Mouse (Mus musculus): ENCODE data around the gene Syt3. TPM values are rescaled to one million over a fixed set of nuclear protein-coding genes. Genes with fewer than 3 reads are reported as not detected.
A peak's percentile ranks its signal among the peaks of the same experiment; 100 is the strongest.

Syt3 gene
- polyA plus RNA-seq, 1 experiment from 2014 or later = 3.5 TPM

DNA sequence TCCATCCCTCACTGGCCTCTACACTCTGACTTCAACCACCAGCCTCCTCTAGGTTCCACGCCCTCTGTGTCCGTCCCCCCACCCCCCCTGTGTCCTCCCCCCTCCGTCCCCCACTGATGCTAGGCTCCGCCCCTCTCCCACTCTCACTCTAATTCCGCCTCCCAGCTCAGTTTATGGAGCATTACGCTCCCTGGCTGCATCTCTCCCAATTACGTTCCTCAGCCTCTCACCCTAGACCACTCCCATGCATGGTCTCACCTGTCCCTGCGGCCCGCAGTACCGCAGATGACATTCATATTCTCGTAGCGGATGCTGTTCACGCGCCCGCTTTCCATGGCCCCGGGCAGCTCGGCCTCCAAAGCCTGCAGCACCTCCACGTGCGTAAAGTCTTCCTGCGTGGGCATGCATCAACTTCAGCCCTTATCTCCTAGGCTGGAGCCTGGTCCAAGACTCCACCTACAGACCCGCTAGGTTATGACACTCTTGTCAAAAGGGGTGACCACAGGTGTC lies 23.1 kb upstream of the Syt3 start:
- ATAC-seq (replicated peaks; ENCODE audit: low FRiP score, low read depth) (0 out of 2 replicates have a peak, but pooled peaks have one; percentile 1), DNase-seq (ENCODE audit: low spot score) (no peak)
- Histone ChIP-seq H3K36me3 (ENCODE audit: insufficient read depth, low read length) (no peaks in the 10 kb centered on the region), H3K9ac (ENCODE audit: low read depth, low read length) (peak overlapping the region; percentile 48; the same call in 1 of the 2 replicates), H3K27ac (no peak overlapping the region), H3K27me3 (ENCODE audit: insufficient read depth, low read length) (peaks cover 29% of the 10 kb centered on the region), H3K4me2 (ENCODE audit: low read length) (peak overlapping the region; percentile 82), H3K4me1 (replicated peaks; ENCODE audit: insufficient read depth, low read length) (peaks cover 10% of the 10 kb centered on the region; the same call in 1 of the 2 replicates), H3K4me3 (replicated peaks; ENCODE audit: low read depth, low read length) (no peak overlapping the region), H3K9me3 (replicated peaks; ENCODE audit: low read length) (no peaks in the 10 kb centered on the region)
- TF ChIP-seq CTCF (IDR thresholded peaks at IDR 0.05; ENCODE audit: low read depth) = no peak
- 5% methylated on average over 21 of the region's 21 CpGs for WGBS

DNA sequence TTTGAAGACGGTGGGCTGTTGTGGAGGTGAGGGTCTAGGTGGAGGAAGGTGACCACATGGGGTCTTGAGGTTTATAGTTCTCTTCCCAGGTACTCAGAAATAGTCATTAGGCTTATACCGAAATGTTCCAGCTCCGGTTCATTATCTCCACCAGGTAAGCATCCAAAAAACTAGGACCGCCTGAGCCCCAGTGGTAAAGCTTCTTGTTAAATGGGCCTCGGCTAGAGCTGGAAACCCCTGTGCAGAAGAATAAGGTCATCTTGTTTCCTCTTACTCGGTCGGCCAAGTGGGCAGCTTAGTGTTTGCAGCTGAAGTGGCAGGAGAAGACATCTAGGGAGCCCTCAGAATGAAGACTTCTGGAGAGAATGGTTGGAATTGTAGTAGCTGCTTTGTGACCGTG lies 11.2 kb upstream of the Syt3 start:
- 93% methylated on average over 8 of the region's 8 CpGs for WGBS
- DNase-seq (ENCODE audit: low spot score) = no peak
- no peak for ATAC-seq (replicated peaks; ENCODE audit: low FRiP score, low read depth)
- no peak overlapping the region for H3K27ac ChIP-seq
- H3K4me3 ChIP-seq (replicated peaks; ENCODE audit: low read depth, low read length) = no peak overlapping the region
- H3K36me3 ChIP-seq (ENCODE audit: insufficient read depth, low read length) = no peaks in the 10 kb centered on the region
- TF ChIP-seq CTCF (IDR thresholded peaks at IDR 0.05; ENCODE audit: low read depth) = no peak
- H3K27me3 ChIP-seq (ENCODE audit: insufficient read depth, low read length) = no peaks in the 10 kb centered on the region
- H3K9ac ChIP-seq (ENCODE audit: low read depth, low read length) = no peak overlapping the region
- no peaks in the 10 kb centered on the region for H3K9me3 ChIP-seq (replicated peaks; ENCODE audit: low read length)
- 0 out of 2 replicates have a peak, but pooled peaks cover 9% of the 10 kb centered on the region for H3K4me1 ChIP-seq (replicated peaks; ENCODE audit: insufficient read depth, low read length)
- no peak overlapping the region for H3K4me2 ChIP-seq (ENCODE audit: low read length)

DNA sequence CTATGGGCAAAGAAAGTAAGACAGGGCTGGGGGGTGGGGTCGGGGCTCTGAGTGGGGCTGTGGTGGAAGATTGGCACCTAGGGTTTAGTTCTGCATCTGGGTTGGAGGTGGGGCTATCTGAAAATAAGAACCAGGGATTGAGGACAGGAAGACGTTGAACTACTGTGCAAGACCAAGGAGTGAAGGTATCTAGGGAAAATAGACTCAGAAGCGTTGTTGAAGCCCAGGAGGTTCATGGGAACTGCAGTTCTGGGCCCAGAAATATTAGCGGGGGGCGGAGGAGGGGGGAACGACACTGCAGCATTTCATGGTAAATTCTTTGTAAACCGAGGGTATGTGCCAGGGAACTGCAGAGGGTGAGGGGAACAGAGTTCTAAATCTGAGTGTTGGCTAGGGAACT lies 10.4 kb upstream of the Syt3 start:
- Histone ChIP-seq H3K27me3 (ENCODE audit: insufficient read depth, low read length) (no peaks in the 10 kb centered on the region), H3K9me3 (replicated peaks; ENCODE audit: low read length) (no peaks in the 10 kb centered on the region), H3K4me3 (replicated peaks; ENCODE audit: low read depth, low read length) (peak overlapping the region; percentile 57), H3K4me2 (ENCODE audit: low read length) (peak overlapping the region; percentile 92), H3K9ac (ENCODE audit: low read depth, low read length) (0 out of 2 replicates have a peak overlapping the region, but pooled peaks have one; percentile 23), H3K4me1 (replicated peaks; ENCODE audit: insufficient read depth, low read length) (0 out of 2 replicates have a peak, but pooled peaks cover 9% of the 10 kb centered on the region), H3K27ac (no peak overlapping the region), H3K36me3 (ENCODE audit: insufficient read depth, low read length) (no peaks in the 10 kb centered on the region)
- ATAC-seq (replicated peaks; ENCODE audit: low FRiP score, low read depth) (no peak), DNase-seq (ENCODE audit: low spot score) (no peak)
- WGBS = 18% methylated on average over 7 of the region's 7 CpGs
- no peak for TF ChIP-seq CTCF (IDR thresholded peaks at IDR 0.05; ENCODE audit: low read depth)

DNA sequence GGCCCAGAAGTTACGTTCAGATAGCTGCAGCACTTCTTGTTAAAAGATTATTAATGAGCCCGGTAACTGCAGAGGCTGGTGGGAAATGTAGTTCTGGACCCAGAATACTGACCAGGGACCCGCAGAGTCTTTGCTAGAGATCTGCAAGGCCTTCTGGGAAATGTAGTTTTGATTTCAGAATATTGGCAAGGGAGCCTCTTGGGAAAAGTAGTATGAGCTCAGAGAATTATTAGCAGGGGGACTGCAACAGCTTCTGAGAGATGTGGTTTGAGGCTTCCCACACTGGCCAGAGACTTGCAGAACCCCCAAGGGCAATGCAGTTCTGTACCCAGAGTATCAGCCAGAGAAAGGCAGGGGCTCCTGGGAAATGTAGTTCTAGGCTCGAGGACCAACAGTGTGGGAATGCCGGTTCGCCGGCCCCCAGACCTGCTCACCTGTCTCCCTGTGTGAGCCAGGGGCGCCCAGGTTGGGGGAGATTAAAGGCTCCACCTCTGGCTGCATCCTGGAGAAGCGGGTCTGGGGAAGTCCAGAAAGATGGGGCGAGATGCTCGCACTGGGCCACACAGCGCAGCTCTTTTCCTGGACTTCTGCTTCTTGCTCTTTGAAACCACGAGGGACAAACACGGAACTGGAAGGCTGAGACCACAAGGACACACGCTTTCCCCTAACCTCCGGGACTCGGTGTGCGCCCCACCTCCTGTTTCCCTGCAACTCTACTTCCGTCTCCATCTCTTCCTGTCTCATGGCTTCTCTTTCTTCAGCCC lies 9.8 kb upstream of the Syt3 start:
- WGBS = 0% methylated on average over 19 of the region's 19 CpGs
- no peak for TF ChIP-seq CTCF (IDR thresholded peaks at IDR 0.05; ENCODE audit: low read depth)
- H3K4me3 ChIP-seq (replicated peaks; ENCODE audit: low read depth, low read length) = peak overlapping the region; percentile 57
- peak overlapping the region; percentile 54; the same call in 1 of the 2 replicates for H3K9ac ChIP-seq (ENCODE audit: low read depth, low read length)
- H3K4me1 ChIP-seq (replicated peaks; ENCODE audit: insufficient read depth, low read length) = 0 out of 2 replicates have a peak, but pooled peaks cover 9% of the 10 kb centered on the region
- ATAC-seq (replicated peaks; ENCODE audit: low FRiP score, low read depth) = peak; percentile 90
- H3K27ac ChIP-seq = peak overlapping the region; percentile 68
- H3K9me3 ChIP-seq (replicated peaks; ENCODE audit: low read length) = no peaks in the 10 kb centered on the region
- peak; percentile 97 for DNase-seq (ENCODE audit: low spot score)
- no peaks in the 10 kb centered on the region for H3K27me3 ChIP-seq (ENCODE audit: insufficient read depth, low read length)
- H3K4me2 ChIP-seq (ENCODE audit: low read length) = peak overlapping the region; percentile 92
- no peaks in the 10 kb centered on the region for H3K36me3 ChIP-seq (ENCODE audit: insufficient read depth, low read length)

DNA sequence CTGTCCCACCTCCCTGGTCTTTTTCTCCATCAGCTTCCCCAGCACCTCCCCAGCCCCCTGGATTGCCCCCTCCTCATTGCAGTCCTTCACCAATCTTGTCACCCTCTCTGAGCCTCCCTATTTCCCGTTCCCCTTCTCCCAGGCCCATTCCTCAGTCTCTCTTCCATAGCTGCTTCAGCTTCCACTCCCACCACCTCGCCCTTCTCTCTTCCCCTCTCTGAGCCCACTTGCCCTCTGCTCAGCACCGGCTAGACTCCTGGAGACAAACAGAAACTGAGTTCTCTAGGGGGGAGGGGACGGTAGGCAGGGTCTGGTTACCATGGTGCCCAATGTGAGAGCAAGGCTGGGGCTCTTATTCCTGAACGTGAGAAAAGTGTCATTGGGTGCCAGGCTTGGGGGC lies 9.1 kb upstream of the Syt3 start:
- H3K27ac ChIP-seq = no peak overlapping the region
- WGBS = 3% methylated on average over 5 of the region's 5 CpGs
- ATAC-seq (replicated peaks; ENCODE audit: low FRiP score, low read depth) = no peak
- no peak for DNase-seq (ENCODE audit: low spot score)
- no peaks in the 10 kb centered on the region for H3K9me3 ChIP-seq (replicated peaks; ENCODE audit: low read length)
- no peak for TF ChIP-seq CTCF (IDR thresholded peaks at IDR 0.05; ENCODE audit: low read depth)
- H3K4me1 ChIP-seq (replicated peaks; ENCODE audit: insufficient read depth, low read length) = 0 out of 2 replicates have a peak, but pooled peaks cover 9% of the 10 kb centered on the region
- peak overlapping the region; percentile 54; the same call in 1 of the 2 replicates for H3K9ac ChIP-seq (ENCODE audit: low read depth, low read length)
- no peaks in the 10 kb centered on the region for H3K36me3 ChIP-seq (ENCODE audit: insufficient read depth, low read length)
- H3K4me3 ChIP-seq (replicated peaks; ENCODE audit: low read depth, low read length) = peak overlapping the region; percentile 57
- peak overlapping the region; percentile 92 for H3K4me2 ChIP-seq (ENCODE audit: low read length)
- H3K27me3 ChIP-seq (ENCODE audit: insufficient read depth, low read length) = no peaks in the 10 kb centered on the region

DNA sequence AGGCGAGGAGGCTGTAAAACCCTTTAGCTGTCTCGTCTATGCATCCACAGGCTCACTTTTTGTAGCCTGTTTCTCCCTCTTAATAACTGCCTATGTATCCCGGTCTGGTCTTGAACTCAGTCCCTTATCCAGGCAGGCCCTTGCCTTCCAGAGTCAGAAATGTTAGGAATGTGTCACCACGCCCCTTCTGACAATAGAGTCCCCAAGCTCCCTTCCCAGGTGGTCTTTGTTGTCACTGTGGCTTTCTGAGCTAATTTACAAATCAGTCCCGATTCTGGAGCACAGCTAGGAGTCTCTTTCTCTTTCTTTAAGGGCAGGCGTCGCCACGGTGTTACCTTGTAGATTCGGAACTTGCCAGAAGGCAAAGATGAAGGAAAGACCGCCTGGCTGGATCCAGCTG lies 8.7 kb upstream of the Syt3 start:
- 10% methylated on average over 10 of the region's 10 CpGs for whole genome bisulfite sequencing
- Histone ChIP-seq H3K4me1 (replicated peaks; ENCODE audit: insufficient read depth, low read length) (0 out of 2 replicates have a peak, but pooled peaks cover 9% of the 10 kb centered on the region), H3K4me2 (ENCODE audit: low read length) (peak overlapping the region; percentile 92), H3K27me3 (ENCODE audit: insufficient read depth, low read length) (no peaks in the 10 kb centered on the region), H3K36me3 (ENCODE audit: insufficient read depth, low read length) (no peaks in the 10 kb centered on the region), H3K4me3 (replicated peaks; ENCODE audit: low read depth, low read length) (peak overlapping the region; percentile 57), H3K27ac (no peak overlapping the region), H3K9me3 (replicated peaks; ENCODE audit: low read length) (no peaks in the 10 kb centered on the region), H3K9ac (ENCODE audit: low read depth, low read length) (peak overlapping the region; percentile 54; the same call in 1 of the 2 replicates)
- TF ChIP-seq CTCF (IDR thresholded peaks at IDR 0.05; ENCODE audit: low read depth) = no peak
- no peak for DNase-seq (ENCODE audit: low spot score)
- ATAC-seq (replicated peaks; ENCODE audit: low FRiP score, low read depth) = no peak
